Mouse (Mus musculus) lung, postnatal 0 days (tissue): Measurements from ENCODE around the gene Magi1.

Source experiments
- CTCF ChIP-seq: IDR thresholded peaks from 2 replicates; pipeline ENCODE4 v1.5.1; 2016; ENCODE audit warnings: antibody characterized with exemption, mild to moderate bottlenecking
- EP300 ChIP-seq: IDR thresholded peaks from 2 replicates; pipeline ENCODE4 v1.6.1; 2016; ENCODE audit warnings: antibody characterized with exemption, mild to moderate bottlenecking, control low read depth

GRCm38 (mm10) chr6:93862263-93862662 is 421.5 kb downstream of the Magi1 start:
- no peak for TF ChIP-seq EP300
- TF ChIP-seq CTCF: no peak
